Mouse (Mus musculus) bone marrow, adult 2 months (tissue): Measurements from ENCODE around the gene Gm3594.
"Not testable (repeated sequence)": the region's sequence is repeated elsewhere in the genome, so short reads cannot be mapped to it uniquely, and the experiment has no call there.

Experiments
- CTCF ChIP-seq: fragments of 200-500 bp; IDR thresholded peaks from 2 replicates; pipeline ENCODE4 v1.5.1; 2011; ENCODE audit warnings: low read length, control low read depth; ENCODE audit not compliant: control insufficient read depth, insufficient read depth
- POLR2A ChIP-seq: fragments of 200-500 bp; IDR thresholded peaks from 2 replicates; pipeline ENCODE4 v1.6.1; 2011; ENCODE audit warnings: low read depth, mild to moderate bottlenecking, control low read depth, low read length, borderline replicate concordance; ENCODE audit not compliant: control insufficient read depth

- TF ChIP-seq POLR2A, CTCF: not testable (repeated sequence)
Measured at GRCm38 (mm10) chr14:6482126-6482525, 37.7 kb upstream of the Gm3594 start.
